8 mouse cellular contexts compared by ENCODE assay signal in the genomic region with DNA sequence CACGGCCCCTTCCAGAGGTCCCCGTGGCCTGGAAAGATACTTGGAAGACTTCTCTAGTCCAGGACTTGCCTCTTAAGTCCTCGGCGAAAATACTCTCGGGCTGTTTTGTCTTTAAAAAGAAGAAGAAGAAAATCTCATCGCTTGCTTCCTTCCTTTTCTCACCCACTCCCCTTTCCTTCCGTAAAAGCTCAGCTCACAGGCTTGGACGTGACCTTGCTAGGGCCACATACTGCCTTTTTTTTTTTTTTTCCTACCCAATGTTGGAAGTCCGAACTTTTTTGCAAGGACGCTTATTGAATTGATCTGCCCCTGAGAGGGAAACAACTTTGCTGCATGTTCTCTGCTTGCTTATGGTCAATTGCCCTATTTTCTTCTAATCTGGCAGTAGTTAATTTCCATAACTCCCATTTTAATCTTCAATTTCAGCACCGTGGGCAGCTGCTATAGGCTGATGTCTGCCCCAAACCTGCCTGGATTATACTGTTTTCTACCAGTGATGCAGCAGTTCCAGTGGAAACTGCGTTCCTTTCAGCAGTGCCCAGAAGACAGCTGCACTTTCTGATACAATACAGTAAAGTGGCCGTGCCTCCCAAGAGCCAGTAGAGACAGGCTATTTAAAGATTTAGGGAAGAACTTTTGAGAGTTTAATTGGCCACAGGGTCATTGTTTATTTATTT. TPM values are rescaled to one million over a fixed set of nuclear protein-coding genes. Genes with fewer than 3 reads are reported as not detected.
DNase-seq lines count a peak whose midpoint lies in the region; ATAC-seq lines count a peak whose summit lies in the region.

No protein-coding gene starts in this region.

- no peak for ATAC-seq in lung, embryonic 16.5 days (ENCODE audit: low read depth)
- no peak for ATAC-seq in hindbrain, embryonic 13.5 days (ENCODE audit: low FRiP score)

- no peaks in the 10 kb centered on the region for H3K9me3 ChIP-seq in lung, embryonic 16.5 days (ENCODE audit: control insufficient read depth, low read length)
- no peaks in the 10 kb centered on the region for H3K9me3 ChIP-seq in hindbrain, embryonic 13.5 days

- H3K27ac ChIP-seq in lung, embryonic 16.5 days (ENCODE audit: low read length), result peak overlapping the region; percentile 99
- H3K27ac ChIP-seq in hindbrain, embryonic 13.5 days, result peak overlapping the region; percentile 94
- peak overlapping the region; percentile 91 for H3K27ac ChIP-seq in macrophage

- peak overlapping the region; percentile 88 for H3K9ac ChIP-seq in lung, embryonic 16.5 days (ENCODE audit: low read length)
- peak overlapping the region; percentile 84 for H3K9ac ChIP-seq in hindbrain, embryonic 13.5 days

- H3K79me2 ChIP-seq in macrophage (ENCODE audit: inconsistent target), result peaks cover 50% of the 10 kb centered on the region

- H3K4me3 ChIP-seq in lung, embryonic 16.5 days (ENCODE audit: low read length), result peak overlapping the region; percentile 96
- peak overlapping the region; percentile 79 for H3K4me3 ChIP-seq in hindbrain, embryonic 13.5 days
- H3K4me3 ChIP-seq in macrophage (ENCODE audit: inconsistent target), result peak overlapping the region; percentile 70

- no peak for DNase-seq in lung, postnatal 25 days (ENCODE audit: low spot score)
- peak; percentile 10 for DNase-seq in c-Kit-positive CD71-positive TER-119-positive erythroid progenitor cells, embryonic 14.5 days (ENCODE audit: low spot score)
- DNase-seq in right cerebral cortex, postnatal 25 days, result no peak
- no peak for DNase-seq in cerebellum, postnatal 14 days
- DNase-seq in adrenal gland, adult 18-20 months (ENCODE audit: low spot score in 2 of 2), result no peak

- H3K4me2 ChIP-seq in lung, embryonic 16.5 days (ENCODE audit: low read depth, low read length), result peak overlapping the region; percentile 56
- peak overlapping the region; percentile 81 for H3K4me2 ChIP-seq in hindbrain, embryonic 13.5 days

- no peaks in the 10 kb centered on the region for H3K27me3 ChIP-seq in lung, embryonic 16.5 days (ENCODE audit: control insufficient read depth, insufficient read depth, low read depth, low read length)
- H3K27me3 ChIP-seq in hindbrain, embryonic 13.5 days, result no peaks in the 10 kb centered on the region

- no peaks in the 10 kb centered on the region for H3K36me3 ChIP-seq in lung, embryonic 16.5 days (ENCODE audit: control insufficient read depth, insufficient read depth, low read length)
- no peaks in the 10 kb centered on the region for H3K36me3 ChIP-seq in hindbrain, embryonic 13.5 days
- H3K36me3 ChIP-seq in macrophage (ENCODE audit: inconsistent target), result no peaks in the 10 kb centered on the region

- WGBS in lung, embryonic 16.5 days, result 1% methylated on average over 13 of the region's 13 CpGs
- WGBS in hindbrain, embryonic 13.5 days, result 2% methylated on average over 13 of the region's 13 CpGs
- 1% methylated on average over 12 of the region's 13 CpGs for WGBS in macrophage (ENCODE audit: missing documents)

- peaks cover 9% of the 10 kb centered on the region for H3K4me1 ChIP-seq in lung, embryonic 16.5 days (replicated peaks; ENCODE audit: control insufficient read depth, insufficient read depth, low read length)
- H3K4me1 ChIP-seq in hindbrain, embryonic 13.5 days (replicated peaks), result peaks cover 19% of the 10 kb centered on the region

RNA-seq across cellular contexts. Expression of gene Rnf13, which starts 0.7 kb away (rescaled TPM):
- polyA plus RNA-seq in lung, embryonic 16.5 days (2015; fragmentation: Nextera tagmentation; extraction: Ambion mirVana), result 98.8 and 111 TPM in 2 replicates
- polyA plus RNA-seq in hindbrain, embryonic 13.5 days (2015; fragmentation: Nextera tagmentation; extraction: Ambion mirVana), result 70.2 and 72.7 TPM in 2 replicates
- total RNA-seq in macrophage (2018; cell fraction: chromatin; rRNA removed), result 100 to 1,000 TPM in 13 of 26 experiments, 10 to 100 TPM in 13; 48.6 to 200 (median 101) TPM
- total RNA-seq in macrophage (2018; cell fraction: cytosol; rRNA removed), result 100 to 1,000 TPM in 23 of 26 experiments, 10 to 100 TPM in 3; 97.7 to 194 (median 138) TPM
- total RNA-seq in macrophage (2018; cell fraction: nucleus; rRNA removed), result 100 to 1,000 TPM in 17 of 26 experiments, 10 to 100 TPM in 9; 81.0 to 246 (median 119) TPM
- polyA plus RNA-seq in macrophage (2018), result 141 to 225 TPM (median 198 TPM) in 3 replicates
- 100 to 1,000 TPM in 1 of 2 experiments, 10 to 100 TPM in 1; 91.7 to 108 TPM for total RNA-seq in adrenal gland, adult 18-20 months (2021)

RNA-seq across cellular contexts. Expression of gene Ankub1, which starts 44.0 kb away (rescaled TPM):
- polyA plus RNA-seq in lung, embryonic 16.5 days (2015; fragmentation: Nextera tagmentation; extraction: Ambion mirVana), result 0.19 and 0.30 TPM in 2 replicates
- 0.14 and 0.38 TPM in 2 replicates for polyA plus RNA-seq in hindbrain, embryonic 13.5 days (2015; fragmentation: Nextera tagmentation; extraction: Ambion mirVana)
- not detected for total RNA-seq in macrophage (2018; cell fraction: chromatin; rRNA removed)
- total RNA-seq in macrophage (2018; cell fraction: cytosol; rRNA removed), result not detected
- total RNA-seq in macrophage (2018; cell fraction: nucleus; rRNA removed), result not detected
- not detected in 3 replicates for polyA plus RNA-seq in macrophage (2018)
- not detected for total RNA-seq in adrenal gland, adult 18-20 months (2021)
